Mouse (Mus musculus): ENCODE data around the gene Diras2.

The Diras2 gene

DNA sequence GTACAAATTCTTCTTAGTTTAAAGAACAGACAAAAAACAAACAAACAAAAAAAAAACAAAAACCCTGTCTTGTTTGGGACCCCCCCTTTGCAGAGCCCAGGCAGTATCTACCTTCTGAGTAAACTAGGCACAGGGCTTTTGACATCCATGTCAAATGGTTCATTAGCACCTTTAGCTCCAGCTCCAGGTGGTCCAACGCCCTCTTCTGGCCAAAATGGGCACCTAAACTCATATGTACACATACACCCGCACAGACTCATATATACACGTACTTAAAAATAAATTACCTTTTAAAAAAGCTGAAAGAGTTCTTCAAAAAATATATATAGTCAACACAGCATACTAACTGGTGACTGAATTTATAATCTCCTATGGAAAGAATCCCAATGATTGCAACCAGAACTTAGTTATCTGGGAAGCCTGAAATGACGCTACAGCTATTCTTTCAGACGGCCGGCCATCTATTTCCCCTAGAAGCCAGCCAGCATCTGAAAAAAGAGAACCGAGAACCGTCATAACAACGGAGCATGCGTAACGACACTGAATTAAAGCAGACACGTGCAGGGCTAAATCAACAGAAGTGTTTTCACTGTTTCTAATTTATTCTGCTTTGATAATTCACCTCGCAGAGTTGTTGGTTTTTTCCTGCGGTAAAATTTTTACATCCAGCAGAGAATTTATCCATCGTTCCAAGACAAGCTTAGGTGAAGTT is 73.7 kb downstream of the Diras2 start:
- no peak for DNase-seq

GRCm38 (mm10) chr13:52455329-52455728 is 75.8 kb downstream of the Diras2 start:
- no peak for DNase-seq

GRCm38 (mm10) chr13:52454708-52455250 is 76.3 kb downstream of the Diras2 start:
- DNase-seq, result no peak

Measured in retina, postnatal 1 day (tissue).